Mouse (Mus musculus) embryonic facial prominence, embryonic 11.5 days (tissue): ENCODE results near the gene Tanc2. TPM values are rescaled to one million over a fixed set of nuclear protein-coding genes. Genes with fewer than 3 reads are reported as not detected.

Source experiments
- ATAC-seq: fragments of 200-750 bp; cut with Nextera tagmentation; replicated peaks from 2 replicates; pipeline ENCODE4 v1.8.0; 2017; ENCODE audit warnings: low read depth; ENCODE audit not compliant: insufficient number of reproducible peaks, low FRiP score, low TSS enrichment
- DNase-seq: peaks from one replicate; pipeline ENCODE4 v3.0.0-alpha.2; 2015; ENCODE audit warnings: low spot score
- H3K27ac ChIP-seq: fragments of 300-500 bp; sonication (generic); replicated peaks from 2 replicates; pipeline ENCODE4 v1.5.1; 2014; ENCODE audit warnings: mild to moderate bottlenecking, low read depth, low read length, control low read depth
- H3K27me3 ChIP-seq: fragments of 300-500 bp; sonication (generic); 2 replicates; pipeline ENCODE4 v1.6.1; 2014; ENCODE audit warnings: mild to moderate bottlenecking, low read length, moderate library complexity, mixed read lengths; ENCODE audit not compliant: control insufficient read depth, insufficient read depth
- H3K36me3 ChIP-seq: fragments of 300-500 bp; sonication (generic); replicated peaks from 2 replicates; pipeline ENCODE4 v1.6.1; 2014; ENCODE audit warnings: low read depth, mild to moderate bottlenecking, low read length, moderate library complexity, mixed read lengths; ENCODE audit not compliant: control insufficient read depth, insufficient read depth
- H3K4me1 ChIP-seq: fragments of 300-500 bp; sonication (generic); 2 replicates; pipeline ENCODE4 v1.6.1; 2014; ENCODE audit warnings: low read length, mixed read lengths; ENCODE audit not compliant: control insufficient read depth, insufficient read depth
- H3K4me2 ChIP-seq: fragments of 300-500 bp; sonication (generic); 2 replicates; pipeline ENCODE4 v1.6.1; 2014; ENCODE audit warnings: low read depth, mild to moderate bottlenecking, control low read depth, low read length, moderate library complexity
- H3K4me3 ChIP-seq: fragments of 300-500 bp; sonication (generic); 2 replicates; pipeline ENCODE4 v1.5.1; 2014; ENCODE audit warnings: low read depth, low read length, control low read depth
- H3K9ac ChIP-seq: fragments of 300-500 bp; sonication (generic); replicated peaks from 2 replicates; pipeline ENCODE4 v1.6.1; 2014; ENCODE audit warnings: mild to moderate bottlenecking, control low read depth, low read length
- H3K9me3 ChIP-seq: fragments of 300-500 bp; sonication (generic); replicated peaks from 2 replicates; pipeline ENCODE4 v1.6.1; 2016; ENCODE audit warnings: mild to moderate bottlenecking, low read length, inconsistent platforms, mixed read lengths; ENCODE audit not compliant: control insufficient read depth
- WGBS: fragments of 180-500 bp; shearing (Covaris S2); extraction: QIAGEN DNeasy Blood & Tissue Kit; methylation state at CpG from one replicate; pipeline ENCODE4 v1.1.7; 2014; 5-methylcytosine and 5-hydroxymethylcytosine counted together
- polyA plus RNA-seq: library from polyadenylated mRNA; unstranded; fragments of >200 nt; fragmentation: Nextera tagmentation; extraction: Ambion mirVana; gene quantifications from 2 replicates; pipeline ENCODE4 v1.2.1, GENCODE M21; 2014

The Tanc2 gene
- polyA plus RNA-seq, 1 experiment from 2014 or later = 12.1 TPM

DNA sequence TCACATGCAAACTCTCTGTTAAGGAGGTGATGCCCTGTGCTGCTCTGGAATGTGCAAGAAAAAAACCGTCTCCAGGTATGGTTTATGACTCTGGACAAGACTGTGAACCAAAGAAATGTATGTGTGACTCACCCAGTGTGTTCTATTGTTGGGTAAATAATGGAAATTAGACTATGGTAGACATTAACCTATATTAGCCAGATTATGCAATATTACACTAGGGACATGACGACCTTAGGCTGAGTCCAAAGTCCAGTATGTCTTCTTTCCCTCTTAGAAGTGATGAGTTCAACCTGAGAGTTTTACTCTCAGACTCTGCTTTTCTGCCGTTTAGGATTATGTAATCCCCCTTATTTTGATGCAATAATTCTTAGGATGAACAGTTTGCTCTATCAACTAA, 7.8 kb upstream of the Tanc2 start:
- H3K36me3 ChIP-seq = no peaks in the 10 kb centered on the region
- no peaks in the 10 kb centered on the region for H3K9me3 ChIP-seq
- no peaks in the 10 kb centered on the region for H3K4me1 ChIP-seq
- DNase-seq = no peak
- H3K4me3 ChIP-seq = no peak overlapping the region
- H3K27ac ChIP-seq = no peak overlapping the region
- ATAC-seq = no peak
- WGBS = 81% methylated on average over 3 of the region's 3 CpGs
- no peak overlapping the region for H3K4me2 ChIP-seq
- no peaks in the 10 kb centered on the region for H3K27me3 ChIP-seq
- H3K9ac ChIP-seq = no peak overlapping the region

DNA sequence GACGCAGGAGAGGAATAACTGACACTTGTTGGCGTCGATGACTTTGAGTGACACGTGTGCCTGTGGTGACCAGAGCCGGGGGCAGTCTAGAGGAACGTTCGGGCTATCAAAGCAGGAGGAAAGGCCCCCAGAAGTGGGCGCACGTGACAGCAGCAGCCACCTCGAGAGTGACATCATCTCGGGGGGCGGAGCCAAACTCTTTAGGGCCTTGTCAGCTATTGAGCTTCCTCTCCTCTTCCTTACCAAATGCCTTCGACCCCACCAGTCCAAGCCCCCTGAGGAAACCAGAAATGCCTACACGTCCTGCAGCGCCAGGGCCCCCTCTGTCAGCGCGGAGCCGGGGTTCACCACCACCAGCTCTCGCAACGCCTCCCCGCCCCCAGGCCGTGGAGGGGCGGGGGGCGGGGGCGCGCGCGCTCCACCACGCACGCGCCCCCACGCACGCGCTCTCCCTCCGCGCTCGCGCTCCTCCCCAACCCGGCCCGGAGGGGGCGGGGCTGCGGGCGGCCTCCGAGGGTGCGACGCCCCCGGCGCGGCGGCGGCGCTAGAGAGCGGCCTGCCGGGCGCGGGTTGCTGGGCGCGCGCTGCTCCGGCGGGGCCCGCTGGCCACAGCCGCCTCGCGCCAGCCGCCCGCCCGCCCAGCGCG, 432 bp upstream of the Tanc2 start:
- peak overlapping the region; percentile 88 for H3K9ac ChIP-seq

DNA sequence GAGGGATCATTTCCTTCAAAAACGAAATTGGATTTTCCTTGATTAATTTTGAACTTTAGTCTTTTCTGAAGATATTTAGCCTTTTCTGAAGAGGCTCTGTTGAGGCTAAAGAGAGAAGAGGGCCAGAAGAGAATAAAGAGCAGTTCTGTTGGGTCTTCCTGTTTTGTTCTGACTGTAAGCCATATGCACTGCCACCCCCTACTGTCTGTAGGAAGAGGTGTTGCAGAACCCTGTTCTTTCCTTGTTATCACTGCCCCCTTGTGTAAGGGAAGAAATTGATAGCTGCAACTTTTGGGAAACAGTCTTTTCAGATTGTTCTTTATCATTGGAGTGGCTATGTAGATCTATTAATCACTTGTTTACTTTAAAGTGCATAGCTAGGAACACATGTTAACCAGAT, 2.1 kb downstream of the Tanc2 start:
- Histone ChIP-seq H3K9me3 (no peaks in the 10 kb centered on the region), H3K27ac (no peak overlapping the region), H3K36me3 (no peaks in the 10 kb centered on the region), H3K4me2 (no peak overlapping the region), H3K4me1 (no peaks in the 10 kb centered on the region), H3K27me3 (no peaks in the 10 kb centered on the region), H3K4me3 (no peak overlapping the region), H3K9ac (no peak overlapping the region)
- 21% methylated on average over 1 of the region's 1 CpGs for WGBS
- DNase-seq (peak; percentile 76), ATAC-seq (no peak)

More for the DNA sequence above, 432 bp upstream of the Tanc2 start:
- DNase-seq = peak; percentile 92
- H3K4me3 ChIP-seq = peak overlapping the region; percentile 93
- no peaks in the 10 kb centered on the region for H3K4me1 ChIP-seq
- no peaks in the 10 kb centered on the region for H3K9me3 ChIP-seq
- no peaks in the 10 kb centered on the region for H3K36me3 ChIP-seq
- ATAC-seq = peak; percentile 90
- peak overlapping the region; percentile 96 for H3K4me2 ChIP-seq
- H3K27me3 ChIP-seq = no peaks in the 10 kb centered on the region
- WGBS = under 1% methylated on average over 32 of the region's 70 CpGs
- peak overlapping the region; percentile 85 for H3K27ac ChIP-seq

DNA sequence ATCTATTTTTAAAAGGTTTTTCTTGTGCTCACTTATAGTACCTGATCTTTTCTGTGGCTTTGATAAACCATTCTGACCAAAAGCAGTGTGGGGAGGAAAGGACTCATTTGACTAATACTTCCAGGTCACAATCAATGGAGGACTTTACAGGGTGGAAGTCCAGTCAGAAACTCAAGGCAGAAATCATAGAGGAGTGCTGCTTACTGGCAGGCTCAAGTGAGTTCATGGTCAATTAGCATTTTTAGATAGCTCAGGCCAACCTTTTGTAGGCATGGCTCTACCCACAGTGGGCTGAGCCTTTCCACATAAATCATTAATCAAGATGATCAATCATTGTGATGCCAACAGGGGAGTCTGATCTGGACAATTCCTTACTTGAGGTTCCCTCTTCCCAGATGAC, 12.4 kb downstream of the Tanc2 start:
- Histone ChIP-seq H3K4me2 (no peak overlapping the region), H3K36me3 (no peaks in the 10 kb centered on the region), H3K4me1 (no peaks in the 10 kb centered on the region), H3K27ac (no peak overlapping the region), H3K27me3 (no peaks in the 10 kb centered on the region), H3K4me3 (no peak overlapping the region), H3K9me3 (no peaks in the 10 kb centered on the region), H3K9ac (no peak overlapping the region)
- DNase-seq = no peak
- no peak for ATAC-seq

DNA sequence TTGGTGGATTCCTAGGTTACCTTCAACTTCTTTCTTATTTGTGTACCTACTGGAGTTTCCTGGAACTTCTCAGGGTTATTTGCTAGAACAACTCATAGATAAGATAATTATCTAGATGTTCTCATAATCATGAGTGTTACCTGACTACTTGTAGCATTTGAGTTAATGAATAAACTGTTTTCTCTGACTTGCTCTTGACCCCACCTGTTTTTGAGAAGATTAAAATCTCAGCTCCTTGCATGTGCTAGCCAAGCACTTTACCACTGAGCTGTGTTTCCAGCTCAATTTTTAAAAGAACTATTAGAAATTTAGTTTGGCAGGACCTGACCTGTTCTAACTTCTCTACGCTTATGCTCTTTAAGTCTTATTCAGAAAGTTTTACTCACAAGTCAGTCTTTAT, 36.4 kb downstream of the Tanc2 start:
- Histone ChIP-seq H3K4me2 (no peak overlapping the region), H3K9ac (no peak overlapping the region), H3K36me3 (no peaks in the 10 kb centered on the region), H3K9me3 (no peaks in the 10 kb centered on the region), H3K27me3 (no peaks in the 10 kb centered on the region), H3K27ac (no peak overlapping the region), H3K4me1 (no peaks in the 10 kb centered on the region), H3K4me3 (no peak overlapping the region)
- ATAC-seq (no peak), DNase-seq (no peak)
- 100% methylated on average over 1 of the region's 1 CpGs for WGBS

DNA sequence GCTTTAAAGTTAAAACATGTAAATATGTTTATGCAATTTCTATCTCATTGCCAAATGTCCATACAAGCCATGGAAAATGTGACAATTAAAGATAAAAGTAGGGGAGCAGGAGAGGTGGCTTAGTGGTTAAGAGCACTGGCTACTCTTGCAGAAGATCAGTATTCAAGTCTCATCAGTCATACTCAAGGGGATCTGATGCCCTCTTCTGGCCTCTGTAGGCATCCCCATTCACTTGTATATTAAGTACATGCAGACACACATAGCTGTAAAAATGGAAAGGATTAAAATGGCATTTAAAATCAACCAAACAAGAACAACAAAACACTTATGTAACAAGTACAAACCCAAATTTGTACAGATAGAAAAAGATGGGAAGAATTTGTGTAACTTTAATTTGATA, 54.2 kb downstream of the Tanc2 start:
- no peak overlapping the region for H3K4me2 ChIP-seq
- H3K27ac ChIP-seq = no peak overlapping the region
- H3K36me3 ChIP-seq = no peaks in the 10 kb centered on the region

DNA sequence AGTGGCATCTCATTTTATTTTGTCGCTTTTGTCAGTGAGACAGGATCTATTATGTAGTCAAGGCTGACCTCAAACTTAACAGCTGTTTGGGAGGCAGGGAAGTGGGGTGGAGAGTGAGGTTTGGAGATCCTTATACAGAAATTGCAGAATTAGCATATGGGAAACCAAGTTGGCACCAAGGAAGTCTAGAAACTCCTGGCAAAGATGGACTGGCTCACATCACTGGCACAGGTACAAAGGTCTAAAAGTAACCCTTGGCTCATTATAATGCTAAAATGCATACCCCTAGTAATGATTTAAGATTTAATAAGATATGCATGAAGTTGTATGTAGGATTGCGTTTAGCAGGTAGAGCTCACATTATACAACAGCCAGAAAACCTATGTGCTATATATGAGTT, 58.2 kb downstream of the Tanc2 start:
- Histone ChIP-seq H3K27ac (no peak overlapping the region), H3K36me3 (no peaks in the 10 kb centered on the region), H3K4me1 (no peaks in the 10 kb centered on the region), H3K9me3 (no peaks in the 10 kb centered on the region), H3K27me3 (no peaks in the 10 kb centered on the region), H3K4me3 (no peak overlapping the region), H3K4me2 (no peak overlapping the region), H3K9ac (no peak overlapping the region)
- no peak for ATAC-seq
- WGBS = 91% methylated on average over 2 of the region's 2 CpGs
- DNase-seq = no peak

More for the DNA sequence above, 54.2 kb downstream of the Tanc2 start:
- Histone ChIP-seq H3K4me1 (no peaks in the 10 kb centered on the region), H3K4me3 (no peak overlapping the region), H3K27me3 (no peaks in the 10 kb centered on the region), H3K9me3 (no peaks in the 10 kb centered on the region), H3K9ac (no peak overlapping the region)
- DNase-seq (no peak), ATAC-seq (no peak)

DNA sequence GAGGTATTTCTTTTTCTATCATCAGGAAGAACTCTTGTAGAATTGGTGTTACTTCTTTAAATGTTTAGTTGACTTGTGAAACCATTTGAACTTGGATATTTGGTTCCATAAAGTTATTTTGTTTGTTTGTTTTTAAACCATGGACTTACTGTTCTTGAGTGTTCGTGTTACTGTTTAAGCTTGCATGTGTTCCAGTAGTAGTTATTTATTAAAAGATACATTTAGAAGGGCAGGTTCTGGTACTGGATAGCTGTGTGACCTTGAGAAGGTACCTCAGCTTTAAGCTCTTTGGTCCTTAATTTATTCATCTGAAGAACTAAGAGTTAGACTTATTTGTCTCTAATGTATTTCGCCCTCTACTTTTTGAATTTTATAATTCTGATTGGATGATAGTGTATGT, 64.8 kb downstream of the Tanc2 start:
- Histone ChIP-seq H3K4me3 (no peak overlapping the region), H3K36me3 (no peaks in the 10 kb centered on the region), H3K27ac (no peak overlapping the region), H3K27me3 (no peaks in the 10 kb centered on the region), H3K4me2 (no peak overlapping the region), H3K9ac (no peak overlapping the region), H3K9me3 (no peaks in the 10 kb centered on the region), H3K4me1 (no peaks in the 10 kb centered on the region)
- WGBS = 92% methylated on average over 2 of the region's 2 CpGs
- DNase-seq (no peak), ATAC-seq (no peak)
